Mouse (Mus musculus): ENCODE measurements around the gene Arl8b.

The Arl8b gene

GRCm38 (mm10) chr6:108778399-108778798 lies 4.5 kb upstream of the Arl8b start:
- ChIA-PET POLR2A (no interaction called here), CTCF (no interaction called here)

GRCm38 (mm10) chr6:108781865-108782264 lies 1.0 kb upstream of the Arl8b start:
- ChIA-PET POLR2A (interaction anchor here in 2 of 4 experiments (0.5 to 1.0 kb wide), 3 partner anchors 9 to 46 kb away, joined by 3 to 5 read pairs (median 3); no protein-coding TSS in a partner anchor), CTCF (interaction anchor here in 1 of 4 experiments (0.7 kb wide), 1 partner anchor 42 kb away, joined by 5 read pairs; no protein-coding TSS in a partner anchor)

- CTCF ChIA-PET, result interaction anchor here in 1 of 4 experiments (0.7 kb wide), 1 partner anchor 1505 kb away, joined by 5 read pairs; no protein-coding TSS in a partner anchor
- POLR2A ChIA-PET, result interaction anchor here in 3 of 4 experiments (0.8 to 2.1 kb wide), 15 partner anchors 9 to 570 kb away, joined by 3 to 11 read pairs (median 3); partner anchors contain the start of genes Edem1 (in 2 of the 3) and Itpr1 (in 1 of the 3)
Measured at GRCm38 (mm10) chr6:108783184-108783881, 434 bp downstream of the Arl8b start.

- ChIA-PET CTCF (interaction anchor here in 2 of 4 experiments (0.6 to 0.7 kb wide), 2 partner anchors 125 to 1504 kb away, joined by 3 to 5 read pairs; no protein-coding TSS in a partner anchor), POLR2A (interaction anchor here (0.6 to 2.1 kb wide), 18 partner anchors 9 to 571 kb away, joined by 3 to 11 read pairs (median 3); partner anchors contain the start of genes Edem1 (in 2 of the 4) and Itpr1 (in 1 of the 4))
Measured at GRCm38 (mm10) chr6:108784056-108784455, 1.2 kb downstream of the Arl8b start.

- ChIA-PET POLR2A (interaction anchor here in 3 of 4 experiments (0.6 to 2.1 kb wide), 12 partner anchors 9 to 572 kb away, joined by 3 to 11 read pairs (median 4); partner anchors contain the start of genes Edem1 (in 2 of the 3) and Itpr1 (in 1 of the 3)), CTCF (interaction anchor here in 1 of 4 experiments (0.6 kb wide), 1 partner anchor 12 kb away, joined by 3 read pairs; no protein-coding TSS in a partner anchor)
Measured at GRCm38 (mm10) chr6:108784796-108785195, 1.9 kb downstream of the Arl8b start.

- CTCF ChIA-PET, result interaction anchor here in 1 of 4 experiments (0.6 kb wide), 1 partner anchor 13 kb away, joined by 3 read pairs; no protein-coding TSS in a partner anchor
Measured at GRCm38 (mm10) chr6:108785551-108785950, 2.7 kb downstream of the Arl8b start.

GRCm38 (mm10) chr6:108791498-108791897 lies 8.6 kb downstream of the Arl8b start:
- POLR2A ChIA-PET, result interaction anchor here in 1 of 4 experiments (0.8 to 2.0 kb wide), 3 partner anchors 10 to 270 kb away, joined by 3 to 7 read pairs (median 4); partner anchors contain the start of gene Edem1

More at GRCm38 (mm10) chr6:108785551-108785950, 2.7 kb downstream of the Arl8b start:
- POLR2A ChIA-PET, result interaction anchor here in 3 of 4 experiments (0.7 to 1.9 kb wide), 5 partner anchors 8 to 330 kb away, joined by 3 to 11 read pairs (median 5); no protein-coding TSS in a partner anchor

GRCm38 (mm10) chr6:108795912-108796311 lies 13.0 kb downstream of the Arl8b start:
- CTCF ChIA-PET, result no interaction called here
- POLR2A ChIA-PET, result interaction anchor here in 3 of 4 experiments (0.5 to 4.7 kb wide), 5 partner anchors 10 to 417 kb away, joined by 3 to 18 read pairs (median 4); partner anchors contain the start of gene Edem1 (in 2 of the 3)

More at GRCm38 (mm10) chr6:108791498-108791897, 8.6 kb downstream of the Arl8b start:
- CTCF ChIA-PET, result interaction anchor here in 1 of 4 experiments (0.5 kb wide), 1 partner anchor 17 kb away, joined by 3 read pairs; no protein-coding TSS in a partner anchor

GRCm38 (mm10) chr6:108796706-108797105 lies 13.8 kb downstream of the Arl8b start:
- POLR2A ChIA-PET, result interaction anchor here in 3 of 4 experiments (0.7 to 4.7 kb wide), 5 partner anchors 11 to 32 kb away, joined by 3 to 18 read pairs (median 4); partner anchors contain the start of gene Edem1 (in 3 of the 3)
- CTCF ChIA-PET, result no interaction called here

GRCm38 (mm10) chr6:108805194-108805593 lies 22.3 kb downstream of the Arl8b start:
- ChIA-PET POLR2A (interaction anchor here in 1 of 4 experiments (1.6 kb wide), 1 partner anchor 21 kb away, joined by 3 read pairs; no protein-coding TSS in a partner anchor), CTCF (interaction anchor here in 1 of 4 experiments (0.5 kb wide), 1 partner anchor 195 kb away, joined by 3 read pairs; no protein-coding TSS in a partner anchor)

- ChIA-PET CTCF (interaction anchor here in 1 of 4 experiments (0.6 kb wide), 1 partner anchor 304 kb away, joined by 5 read pairs; no protein-coding TSS in a partner anchor), POLR2A (interaction anchor here in 2 of 4 experiments (0.7 to 1.7 kb wide), 3 partner anchors 22 to 593 kb away, joined by 3 to 4 read pairs (median 3); partner anchors contain the start of gene Itpr1 (in 1 of the 2))
Measured at GRCm38 (mm10) chr6:108805871-108806270, 23.0 kb downstream of the Arl8b start.

GRCm38 (mm10) chr6:108807446-108807845 lies 24.5 kb downstream of the Arl8b start:
- POLR2A ChIA-PET, result interaction anchor here in 1 of 4 experiments (1.7 kb wide), 1 partner anchor 22 kb away, joined by 4 read pairs; no protein-coding TSS in a partner anchor
- CTCF ChIA-PET, result interaction anchor here in 1 of 4 experiments (0.6 kb wide), 1 partner anchor 27 kb away, joined by 5 read pairs; no protein-coding TSS in a partner anchor

GRCm38 (mm10) chr6:108808786-108809185 lies 25.9 kb downstream of the Arl8b start:
- ChIA-PET POLR2A (interaction anchor here in 2 of 4 experiments (0.6 to 2.8 kb wide), 7 partner anchors 9 to 25 kb away, joined by 3 to 11 read pairs (median 5); partner anchors contain the start of gene Edem1 (in 1 of the 2)), CTCF (interaction anchor here in 1 of 4 experiments (0.6 kb wide), 1 partner anchor 653 kb away, joined by 6 read pairs; no protein-coding TSS in a partner anchor)

- ChIA-PET POLR2A (interaction anchor here in 2 of 4 experiments (0.9 to 2.8 kb wide), 10 partner anchors 9 to 34 kb away, joined by 3 to 11 read pairs (median 4); partner anchors contain the start of gene Edem1 (in 2 of the 2)), CTCF (interaction anchor here (0.6 to 1.1 kb wide), 4 partner anchors 7 to 1317 kb away, joined by 3 to 5 read pairs (median 3); no protein-coding TSS in a partner anchor)
Measured at GRCm38 (mm10) chr6:108810237-108810636, 27.3 kb downstream of the Arl8b start.

- CTCF ChIA-PET, result no interaction called here
- POLR2A ChIA-PET, result interaction anchor here in 1 of 4 experiments (1.8 kb wide), 1 partner anchor 16 kb away, joined by 8 read pairs; the partner anchor contains the start of gene Edem1
Measured at GRCm38 (mm10) chr6:108812134-108812533, 29.2 kb downstream of the Arl8b start.

GRCm38 (mm10) chr6:108817510-108817909 lies 34.6 kb downstream of the Arl8b start:
- ChIA-PET POLR2A (interaction anchor here in 3 of 4 experiments (1.0 to 4.3 kb wide), 4 partner anchors 11 to 41 kb away, joined by 3 to 36 read pairs (median 4); partner anchors contain the start of gene Edem1 (in 2 of the 3)), CTCF (interaction anchor here in 1 of 4 experiments (1.2 to 1.5 kb wide), 3 partner anchors 8 to 16 kb away, joined by 3 to 4 read pairs (median 3); partner anchors contain the start of gene Edem1)

- CTCF ChIA-PET, result no interaction called here
- POLR2A ChIA-PET, result interaction anchor here in 1 of 4 experiments (6.8 kb wide), 1 partner anchor 7 kb away, joined by 36 read pairs; no protein-coding TSS in a partner anchor
Measured at GRCm38 (mm10) chr6:108824816-108825545, 42.1 kb downstream of the Arl8b start.
